Mouse (Mus musculus) liver, adult (tissue): ENCODE measurements around the gene Grin2c.

Experiments used
- GATA4 ChIP-seq: IDR thresholded peaks from 2 replicates; pipeline ENCODE4 v1.6.1; 2014; ENCODE audit warnings: mild to moderate bottlenecking, low read length; ENCODE audit not compliant: insufficient replicate concordance

Gene Grin2c

GRCm38 (mm10) chr11:115259134-115259533 is 7.9 kb downstream of the Grin2c start:
- TF ChIP-seq GATA4 = no peak

GRCm38 (mm10) chr11:115257775-115258510 is 9.1 kb downstream of the Grin2c start:
- TF ChIP-seq GATA4 = no peak

GRCm38 (mm10) chr11:115251258-115251657 is 15.8 kb downstream of the Grin2c start:
- TF ChIP-seq GATA4 = no peak

GRCm38 (mm10) chr11:115250405-115251090 is 16.5 kb downstream of the Grin2c start:
- no peak for TF ChIP-seq GATA4

- no peak for TF ChIP-seq GATA4
These were observed 17.2 kb downstream of the Grin2c start for GRCm38 (mm10) chr11:115249721-115250404.

GRCm38 (mm10) chr11:115247945-115248344 is 19.1 kb downstream of the Grin2c start:
- TF ChIP-seq GATA4 = no peak

- TF ChIP-seq GATA4 = no peak
These were observed 19.8 kb downstream of the Grin2c start for GRCm38 (mm10) chr11:115247240-115247639.

GRCm38 (mm10) chr11:115246386-115246785 is 20.7 kb downstream of the Grin2c start:
- no peak for TF ChIP-seq GATA4

GRCm38 (mm10) chr11:115244840-115245239 is 22.2 kb downstream of the Grin2c start:
- TF ChIP-seq GATA4 = no peak

GRCm38 (mm10) chr11:115243783-115244182 is 23.3 kb downstream of the Grin2c start:
- TF ChIP-seq GATA4 = no peak

- no peak for TF ChIP-seq GATA4
These were observed 24.3 kb downstream of the Grin2c start for GRCm38 (mm10) chr11:115242746-115243145.

GRCm38 (mm10) chr11:115241402-115241801 is 25.6 kb downstream of the Grin2c start:
- TF ChIP-seq GATA4 = no peak

- no peak for TF ChIP-seq GATA4
These were observed 30.5 kb downstream of the Grin2c start for GRCm38 (mm10) chr11:115236570-115236969.

- TF ChIP-seq GATA4 = no peak
These were observed 32.6 kb downstream of the Grin2c start for GRCm38 (mm10) chr11:115234320-115235044.
